In genomic region chr7:80233799-80234198, GRCm38 (mm10) we compare ENCODE assay signal across 9 mouse cellular contexts. TPM values are rescaled to one million over a fixed set of nuclear protein-coding genes. Genes with fewer than 3 reads are reported as not detected.
DNase-seq lines count a peak whose midpoint lies in the region; ATAC-seq lines count a peak whose summit lies in the region.
"Had no signal": no experiment of that assay in that cellular context is flagged by ENCODE, and none has a peak within 500 bp of the region (broad histone marks: within the 10 kb centered on the region; RNA-seq: fewer than 3 reads in every experiment).

No protein-coding gene starts in this region.

- 89% methylated on average over 9 of the region's 9 CpGs for WGBS in forebrain, embryonic 10.5 days
- 86% methylated on average over 9 of the region's 9 CpGs for WGBS in forebrain, embryonic 11.5 days
- WGBS in liver, embryonic 11.5 days: 48% methylated on average over 9 of the region's 9 CpGs

- peak overlapping the region; percentile 80; the same call in 1 of the 2 replicates for H3K4me3 ChIP-seq in forebrain, embryonic 10.5 days
- H3K4me3 ChIP-seq in forebrain, embryonic 11.5 days (ENCODE audit: low read depth, low read length): no peak overlapping the region
- peak overlapping the region; percentile 83 for H3K4me3 ChIP-seq in liver, embryonic 11.5 days (ENCODE audit: low read depth, low read length)

- H3K27me3 ChIP-seq in forebrain, embryonic 10.5 days (ENCODE audit: poor library complexity, severe bottlenecking): peaks cover 14% of the 10 kb centered on the region
- no peaks in the 10 kb centered on the region for H3K27me3 ChIP-seq in forebrain, embryonic 11.5 days (ENCODE audit: control insufficient read depth, insufficient read depth, low read length)
- H3K27me3 ChIP-seq in liver, embryonic 11.5 days (replicated peaks; ENCODE audit: control insufficient read depth, insufficient read depth, low read length): no peaks in the 10 kb centered on the region

- H3K4me1 ChIP-seq in forebrain, embryonic 10.5 days: peaks cover 39% of the 10 kb centered on the region
- 0 out of 2 replicates have a peak, but pooled peaks cover 8% of the 10 kb centered on the region for H3K4me1 ChIP-seq in forebrain, embryonic 11.5 days (replicated peaks; ENCODE audit: control insufficient read depth, insufficient read depth, low read length)
- H3K4me1 ChIP-seq in liver, embryonic 11.5 days (replicated peaks; ENCODE audit: control insufficient read depth, insufficient read depth, low read length): peaks cover 22% of the 10 kb centered on the region

- no peak overlapping the region for H3K4me2 ChIP-seq in forebrain, embryonic 11.5 days (ENCODE audit: low read depth, low read length, severe bottlenecking)
- peak overlapping the region; percentile 80 for H3K4me2 ChIP-seq in liver, embryonic 11.5 days

- no peaks in the 10 kb centered on the region for H3K9me3 ChIP-seq in forebrain, embryonic 10.5 days
- no peaks in the 10 kb centered on the region for H3K9me3 ChIP-seq in forebrain, embryonic 11.5 days (ENCODE audit: control insufficient read depth, low read length)
- no peaks in the 10 kb centered on the region for H3K9me3 ChIP-seq in liver, embryonic 11.5 days (ENCODE audit: control insufficient read depth, low read length)

- no peak for DNase-seq in forebrain, embryonic 10.5 days (ENCODE audit: extremely low spot score, low spot score)
- DNase-seq in forebrain, embryonic 11.5 days (ENCODE audit: low spot score): no peak
- DNase-seq in retina, postnatal 1 day: peak; percentile 45
- DNase-seq in retina, embryonic 14.5 days (ENCODE audit: low spot score): no peak
- DNase-seq in liver, embryonic 11.5 days (ENCODE audit: low spot score): no peak
- no peak for DNase-seq in urinary bladder, adult 2 months (ENCODE audit: low spot score)
- no peak for DNase-seq in cerebellum, postnatal 36 days

- ATAC-seq in forebrain, embryonic 11.5 days (replicated peaks; ENCODE audit: low FRiP score): no peak
- ATAC-seq in liver, embryonic 11.5 days (replicated peaks; ENCODE audit: low FRiP score): no peak
- ATAC-seq in megakaryocyte progenitor cell, adult 5-6 weeks (replicated peaks; ENCODE audit: poor library complexity): no peak

- no peak overlapping the region for H3K27ac ChIP-seq in forebrain, embryonic 10.5 days
- no peak overlapping the region for H3K27ac ChIP-seq in forebrain, embryonic 11.5 days (ENCODE audit: low read depth, low read length)
- no peak overlapping the region for H3K27ac ChIP-seq in liver, embryonic 11.5 days (ENCODE audit: low read depth, low read length)

- no peak overlapping the region for H3K9ac ChIP-seq in forebrain, embryonic 11.5 days (ENCODE audit: low read length)
- peak overlapping the region; percentile 48 for H3K9ac ChIP-seq in liver, embryonic 11.5 days (ENCODE audit: low read depth, low read length)

- peaks cover 15% of the 10 kb centered on the region for H3K36me3 ChIP-seq in forebrain, embryonic 10.5 days (replicated peaks)
- H3K36me3 ChIP-seq in forebrain, embryonic 11.5 days (ENCODE audit: control insufficient read depth, insufficient read depth, low read length): no peaks in the 10 kb centered on the region
- peaks cover 3% of the 10 kb centered on the region for H3K36me3 ChIP-seq in liver, embryonic 11.5 days (ENCODE audit: control insufficient read depth, insufficient read depth, low read length)

RNA-seq across cellular contexts. Expression of gene Gdpgp1, which starts 1.1 kb away (rescaled TPM):
- 6.3 and 6.7 TPM in 2 replicates for polyA plus RNA-seq in forebrain, embryonic 10.5 days (2016; fragmentation: Nextera tagmentation; extraction: Ambion mirVana)
- 5.3 and 5.7 TPM in 2 replicates for polyA plus RNA-seq in forebrain, embryonic 11.5 days (2014; fragmentation: Nextera tagmentation; extraction: Ambion mirVana)
- 6.5 and 7.4 TPM in 2 replicates for polyA plus RNA-seq in liver, embryonic 11.5 days (2014; fragmentation: Nextera tagmentation; extraction: Ambion mirVana)
- total RNA-seq in megakaryocyte progenitor cell, adult 5-6 weeks (2015): 7.1 TPM in 2 replicates
- total RNA-seq in megakaryocyte progenitor cell, adult 5-6 weeks (2017): 2.0 and 2.4 TPM in 2 replicates
- 2.2 and 2.6 TPM in 2 replicates for polyA plus RNA-seq in urinary bladder, adult 2 months (2012; rRNA removed)

RNA-seq across cellular contexts. Expression of gene Cib1, which starts 1.2 kb away (rescaled TPM):
- polyA plus RNA-seq in forebrain, embryonic 10.5 days (2016; fragmentation: Nextera tagmentation; extraction: Ambion mirVana): 69.0 and 70.2 TPM in 2 replicates
- polyA plus RNA-seq in forebrain, embryonic 11.5 days (2014; fragmentation: Nextera tagmentation; extraction: Ambion mirVana): 51.4 and 58.1 TPM in 2 replicates
- polyA plus RNA-seq in liver, embryonic 11.5 days (2014; fragmentation: Nextera tagmentation; extraction: Ambion mirVana): 113 and 114 TPM in 2 replicates
- 65.0 and 67.2 TPM in 2 replicates for total RNA-seq in megakaryocyte progenitor cell, adult 5-6 weeks (2015)
- 32.7 and 43.8 TPM in 2 replicates for total RNA-seq in megakaryocyte progenitor cell, adult 5-6 weeks (2017)
- 66.1 and 85.6 TPM in 2 replicates for polyA plus RNA-seq in urinary bladder, adult 2 months (2012; rRNA removed)

RNA-seq across cellular contexts. Expression of gene Ttll13, which starts 12.4 kb away (rescaled TPM):
- 0.84 and 0.99 TPM in 2 replicates for polyA plus RNA-seq in forebrain, embryonic 10.5 days (2016; fragmentation: Nextera tagmentation; extraction: Ambion mirVana)
- polyA plus RNA-seq in forebrain, embryonic 11.5 days (2014; fragmentation: Nextera tagmentation; extraction: Ambion mirVana): 1.2 and 1.5 TPM in 2 replicates
- polyA plus RNA-seq in liver, embryonic 11.5 days (2014; fragmentation: Nextera tagmentation; extraction: Ambion mirVana): 0.52 and 1.6 TPM in 2 replicates
- 1.5 TPM in 1 of 2 replicates, not detected in the other for total RNA-seq in megakaryocyte progenitor cell, adult 5-6 weeks (2015)
- total RNA-seq in megakaryocyte progenitor cell, adult 5-6 weeks (2017): not detected in 2 replicates
- 1.2 and 1.7 TPM in 2 replicates for polyA plus RNA-seq in urinary bladder, adult 2 months (2012; rRNA removed)
- polyA plus RNA-seq: C2C12 had no signal

RNA-seq across cellular contexts. Expression of gene Ngrn, which starts 27.2 kb away (rescaled TPM):
- 43.0 and 44.9 TPM in 2 replicates for polyA plus RNA-seq in forebrain, embryonic 10.5 days (2016; fragmentation: Nextera tagmentation; extraction: Ambion mirVana)
- polyA plus RNA-seq in forebrain, embryonic 11.5 days (2014; fragmentation: Nextera tagmentation; extraction: Ambion mirVana): 50.4 and 53.8 TPM in 2 replicates
- polyA plus RNA-seq in liver, embryonic 11.5 days (2014; fragmentation: Nextera tagmentation; extraction: Ambion mirVana): 55.1 and 58.4 TPM in 2 replicates
- total RNA-seq in megakaryocyte progenitor cell, adult 5-6 weeks (2015): 27.6 and 29.4 TPM in 2 replicates
- 24.6 and 25.9 TPM in 2 replicates for total RNA-seq in megakaryocyte progenitor cell, adult 5-6 weeks (2017)
- polyA plus RNA-seq in urinary bladder, adult 2 months (2012; rRNA removed): 41.7 and 54.9 TPM in 2 replicates

RNA-seq across cellular contexts. Expression of gene Vps33b, which starts 35.6 kb away (rescaled TPM):
- polyA plus RNA-seq in forebrain, embryonic 10.5 days (2016; fragmentation: Nextera tagmentation; extraction: Ambion mirVana): 17.3 and 18.5 TPM in 2 replicates
- polyA plus RNA-seq in forebrain, embryonic 11.5 days (2014; fragmentation: Nextera tagmentation; extraction: Ambion mirVana): 20.6 and 21.3 TPM in 2 replicates
- polyA plus RNA-seq in liver, embryonic 11.5 days (2014; fragmentation: Nextera tagmentation; extraction: Ambion mirVana): 20.8 and 24.4 TPM in 2 replicates
- 29.0 and 39.9 TPM in 2 replicates for total RNA-seq in megakaryocyte progenitor cell, adult 5-6 weeks (2015)
- total RNA-seq in megakaryocyte progenitor cell, adult 5-6 weeks (2017): 19.7 and 32.0 TPM in 2 replicates
- polyA plus RNA-seq in urinary bladder, adult 2 months (2012; rRNA removed): 20.3 and 20.7 TPM in 2 replicates
